Mouse (Mus musculus): ENCODE data around the gene Hsf2bp.

DNA sequence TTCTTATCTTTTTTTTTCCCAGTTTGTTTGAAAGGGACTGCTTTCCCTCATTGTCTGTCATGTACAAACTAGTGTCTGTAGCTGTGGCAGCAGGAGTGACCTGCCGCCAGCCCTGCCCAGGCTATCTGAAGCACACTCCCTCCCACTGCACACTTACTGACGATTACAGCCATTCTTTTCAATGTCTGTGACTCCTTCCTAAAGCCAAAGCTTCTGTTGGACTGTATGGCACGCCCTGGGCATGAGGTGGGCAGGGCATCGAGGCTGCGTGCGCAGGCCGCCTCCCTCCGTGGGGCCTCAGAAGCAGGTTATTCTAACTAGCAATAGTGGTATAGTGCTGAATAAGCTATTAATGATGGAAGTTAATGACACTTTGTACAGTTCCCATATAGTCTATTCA is 19.7 kb downstream of the Hsf2bp start:
- TF ChIP-seq CTCF (IDR thresholded peaks at IDR 0.05; ENCODE audit: control insufficient read depth, insufficient read depth, low read length) = no peak
- TF ChIP-seq POLR2A (IDR thresholded peaks at IDR 0.05; ENCODE audit: borderline replicate concordance, control insufficient read depth, low read depth, low read length) = no peak

All from bone marrow, adult 2 months (tissue).